Mouse (Mus musculus) megakaryocyte, embryonic 14.5 days (primary cell): Measurements from ENCODE around the gene Mthfd1l.

Source experiments
- FLI1 ChIP-seq: IDR thresholded peaks from 2 replicates; pipeline ENCODE4 v1.6.1; 2012; ENCODE audit warnings: low read length, inconsistent platforms, mixed read lengths
- GATA1 ChIP-seq: IDR thresholded peaks from 3 replicates; pipeline ENCODE4 v1.6.1; 2012; ENCODE audit warnings: mixed read lengths, low read length, inconsistent platforms, borderline replicate concordance

GRCm38 (mm10) chr10:4162976-4163375 lies 190.1 kb downstream of the Mthfd1l start:
- TF ChIP-seq GATA1 (no peak), FLI1 (no peak)
